Mouse (Mus musculus): ENCODE results near the gene Sipa1l2.

Gene Sipa1l2

GRCm38 (mm10) chr8:125465156-125465821 is 104.3 kb downstream of the Sipa1l2 start:
- WGBS: 50% methylated on average over 6 of the region's 6 CpGs

GRCm38 (mm10) chr8:125462901-125463300 is 106.7 kb downstream of the Sipa1l2 start:
- 73% methylated on average over 7 of the region's 7 CpGs for WGBS

GRCm38 (mm10) chr8:125461504-125461903 is 108.1 kb downstream of the Sipa1l2 start:
- 88% methylated on average over 1 of the region's 1 CpGs for WGBS

DNA sequence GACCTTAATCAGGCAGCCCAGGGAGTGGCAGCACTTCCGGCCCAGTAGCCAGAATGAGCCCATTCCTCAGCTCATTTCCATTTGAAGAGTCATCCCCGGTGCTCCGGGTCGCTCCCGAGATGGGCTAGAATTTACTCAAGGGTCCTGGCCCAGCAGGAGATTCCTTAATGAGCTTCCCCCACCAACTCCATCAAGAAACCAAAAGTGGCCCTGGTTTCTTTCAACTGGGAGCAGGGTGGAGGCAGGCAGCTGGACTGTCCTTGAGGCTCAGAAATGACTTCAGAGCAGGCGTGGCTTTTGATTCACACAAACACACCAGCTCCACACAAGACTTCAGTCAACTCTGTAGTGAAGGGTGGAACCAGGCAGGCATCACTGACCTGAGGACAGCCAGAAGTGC is 109.0 kb downstream of the Sipa1l2 start:
- 73% methylated on average over 6 of the region's 6 CpGs for WGBS

- 74% methylated on average over 6 of the region's 6 CpGs for WGBS
Observed at GRCm38 (mm10) chr8:125449048-125449447, 120.6 kb downstream of the Sipa1l2 start.

GRCm38 (mm10) chr8:125447543-125447942 is 122.1 kb downstream of the Sipa1l2 start:
- 98% methylated on average over 14 of the region's 14 CpGs for WGBS

DNA sequence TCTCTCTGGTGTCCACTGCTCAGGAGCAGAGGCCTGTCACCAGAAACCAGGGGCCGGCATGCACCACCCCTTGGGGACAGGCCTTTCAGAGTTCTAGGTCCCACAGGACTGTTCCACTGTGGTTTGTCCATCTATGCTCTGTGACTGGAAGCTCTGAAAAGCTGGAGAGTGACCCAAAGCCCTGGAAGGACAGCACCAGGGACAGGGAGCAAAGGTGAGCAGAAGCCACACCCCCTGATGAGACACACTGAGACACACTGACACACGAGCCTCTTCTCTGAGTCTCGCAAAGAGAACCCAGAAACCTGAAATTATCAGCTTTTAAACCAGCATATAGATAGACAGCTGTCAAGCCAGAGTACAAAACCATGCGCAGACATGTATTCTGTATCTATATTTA is 123.4 kb downstream of the Sipa1l2 start:
- 90% methylated on average over 4 of the region's 4 CpGs for WGBS

GRCm38 (mm10) chr8:125445225-125445609 is 124.4 kb downstream of the Sipa1l2 start:
- 56% methylated on average over 3 of the region's 3 CpGs for WGBS

GRCm38 (mm10) chr8:125444457-125445224 is 125.0 kb downstream of the Sipa1l2 start:
- WGBS: 92% methylated on average over 16 of the region's 16 CpGs

DNA sequence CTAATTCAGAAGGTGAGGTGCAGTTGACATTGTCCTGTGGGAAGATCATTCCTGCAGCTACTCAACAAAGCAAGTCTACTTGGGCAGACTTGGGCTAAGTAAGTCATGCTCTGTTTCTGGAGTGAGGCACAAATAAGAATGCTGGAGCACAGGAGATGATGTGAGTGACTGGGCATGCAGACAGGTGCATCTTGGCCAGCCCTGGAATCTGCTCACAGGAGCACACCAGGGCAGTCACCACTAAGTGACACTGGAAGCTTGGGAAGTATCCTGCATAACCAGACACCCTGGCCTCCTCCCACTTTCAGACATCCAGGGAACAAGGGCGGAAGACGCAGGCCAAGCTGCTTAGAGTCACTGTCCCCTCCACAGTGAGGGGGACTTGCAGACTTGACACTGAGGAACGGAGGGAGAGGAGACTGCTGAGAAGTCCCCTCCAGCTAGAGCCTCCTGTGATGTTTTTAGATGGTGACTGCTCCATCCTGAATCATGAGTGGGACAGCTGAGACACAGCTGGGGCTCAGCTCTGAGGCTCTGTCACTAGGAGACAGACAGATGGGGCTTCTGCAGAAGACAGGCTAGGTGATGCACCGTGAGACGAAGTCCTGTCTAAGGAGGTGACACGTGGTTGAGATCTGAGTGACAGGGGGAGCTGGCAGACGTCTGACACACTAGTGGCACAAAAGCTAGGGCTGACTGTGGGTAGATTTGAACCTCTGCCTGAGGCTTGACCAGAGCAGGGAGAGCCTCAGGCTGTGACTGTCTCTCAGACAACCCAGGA is 134.1 kb downstream of the Sipa1l2 start:
- 83% methylated on average over 7 of the region's 7 CpGs for WGBS

DNA sequence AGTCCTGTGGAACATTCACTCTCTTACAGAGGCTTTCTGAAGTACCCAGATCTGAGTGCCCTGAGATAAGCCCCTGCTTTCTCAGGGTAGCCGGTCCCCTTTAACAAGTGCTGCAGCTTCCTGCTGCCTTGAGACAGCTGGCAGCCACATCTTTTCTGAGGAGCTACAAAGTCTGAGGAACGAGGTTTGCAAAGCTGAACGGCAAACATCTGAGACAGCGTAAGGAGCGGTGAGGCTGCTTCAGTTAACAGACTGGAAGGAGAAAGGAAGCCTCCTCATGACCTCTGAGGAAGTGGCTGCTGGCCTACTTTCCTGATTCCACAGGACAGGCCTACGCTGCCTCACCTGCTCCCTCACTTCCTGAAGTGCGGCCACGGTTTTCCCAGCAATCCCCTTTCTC is 135.5 kb downstream of the Sipa1l2 start:
- WGBS: 63% methylated on average over 8 of the region's 8 CpGs

DNA sequence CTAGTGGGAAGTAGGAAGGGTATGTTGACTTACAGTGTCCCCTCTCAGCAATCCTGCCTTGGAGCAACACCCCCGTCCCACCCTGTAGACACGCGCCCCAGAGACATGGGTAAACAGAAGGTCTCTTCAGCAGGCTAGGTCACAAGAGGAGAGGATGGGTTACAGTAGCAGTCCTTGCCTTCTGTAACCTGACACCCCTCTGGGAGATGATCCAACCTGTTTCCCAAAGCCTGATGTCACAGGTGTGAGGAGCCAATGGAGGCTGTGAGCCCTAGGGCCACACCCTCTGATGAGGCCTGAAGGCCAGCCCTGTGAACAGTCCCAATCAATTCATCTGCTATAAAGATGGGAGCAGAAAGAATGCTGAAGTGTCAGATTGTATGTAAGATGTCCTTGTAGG is 138.3 kb downstream of the Sipa1l2 start:
- WGBS: 85% methylated on average over 3 of the region's 3 CpGs

- 97% methylated on average over 5 of the region's 5 CpGs for WGBS
Observed at GRCm38 (mm10) chr8:125430796-125431195, 138.8 kb downstream of the Sipa1l2 start.

DNA sequence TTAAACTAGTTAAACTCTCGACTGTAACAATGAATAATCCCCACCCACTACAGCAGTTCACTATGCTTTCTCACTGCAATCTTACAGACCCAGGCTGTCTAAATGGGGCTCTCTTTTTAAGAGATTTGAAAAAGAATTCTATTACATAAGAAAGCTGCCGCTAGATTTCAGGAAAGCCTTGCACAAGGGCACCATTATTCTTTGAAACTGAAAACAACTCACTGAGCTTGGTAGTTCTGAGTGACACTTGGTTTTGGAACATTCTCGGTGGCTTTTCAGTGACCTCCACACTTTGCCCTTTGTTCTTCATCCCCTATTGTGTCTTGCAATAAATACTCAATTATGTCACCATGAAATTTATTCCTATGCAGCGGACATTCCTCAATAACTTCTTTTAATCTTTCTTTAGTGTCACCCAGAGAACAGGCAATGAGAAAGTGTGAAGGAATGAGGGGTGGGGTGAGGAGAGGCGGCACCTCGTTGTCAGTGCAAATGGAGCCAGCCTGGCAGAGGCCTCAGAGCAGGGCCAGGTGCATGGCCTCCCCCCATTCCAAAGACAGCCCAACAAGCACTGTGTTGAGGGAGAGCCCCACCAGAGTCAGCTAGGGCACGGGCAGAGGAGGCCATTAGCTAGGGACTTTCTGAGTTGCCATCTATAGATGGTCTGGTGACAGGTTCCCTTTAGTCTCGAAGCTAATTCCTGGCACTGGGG is 140.5 kb downstream of the Sipa1l2 start:
- WGBS: 47% methylated on average over 8 of the region's 8 CpGs

DNA sequence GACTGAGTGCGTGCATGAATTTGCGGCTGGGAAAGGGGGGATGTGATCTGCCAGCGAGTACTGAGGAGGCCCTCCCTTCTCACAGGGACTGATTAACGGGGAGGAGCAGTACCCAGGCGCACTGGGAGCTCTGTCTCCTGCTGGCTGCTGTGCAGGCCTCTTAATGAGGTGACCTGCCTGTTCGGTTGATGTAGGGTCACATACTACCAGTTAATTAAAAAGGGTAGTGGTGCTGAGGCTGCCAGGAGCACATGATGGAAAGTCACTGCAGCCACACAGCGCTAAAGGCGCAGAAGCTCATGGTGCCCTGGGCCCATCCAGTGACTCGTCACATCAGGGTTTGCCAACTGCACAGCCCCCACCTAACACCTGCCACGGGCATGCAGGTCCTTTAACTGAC is 145.7 kb downstream of the Sipa1l2 start:
- WGBS: 72% methylated on average over 10 of the region's 10 CpGs

DNA sequence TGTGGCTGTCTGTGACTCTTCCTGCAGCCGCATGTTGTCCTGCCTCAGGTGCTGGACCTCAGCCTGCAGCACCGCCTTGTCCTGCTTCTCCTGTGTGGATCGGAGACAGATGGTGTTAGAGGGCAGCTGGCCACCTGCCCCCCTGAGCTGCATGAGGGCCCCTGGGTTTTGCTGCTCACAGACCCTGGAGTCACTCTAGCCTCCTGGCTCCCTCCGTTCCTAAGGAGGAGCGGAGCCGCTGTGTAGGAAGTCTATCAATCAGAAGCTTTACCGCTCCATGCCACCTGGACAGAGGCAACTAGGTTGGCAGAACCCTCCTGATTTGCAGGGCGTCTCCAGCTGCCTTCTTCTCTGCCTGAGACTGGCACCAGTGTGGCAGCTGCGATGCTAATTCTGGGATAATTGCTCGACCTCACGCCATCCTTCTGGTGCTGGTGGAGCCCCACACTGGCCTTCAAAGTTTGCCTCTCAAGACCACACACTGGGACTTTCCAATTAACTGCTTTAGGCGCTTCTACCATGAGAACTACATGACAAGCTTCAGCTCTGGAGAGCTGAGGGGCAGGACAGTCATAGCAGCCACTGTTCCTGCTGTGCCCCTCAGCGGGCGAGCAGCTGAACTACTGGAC is 150.3 kb downstream of the Sipa1l2 start:
- 91% methylated on average over 14 of the region's 14 CpGs for WGBS

DNA sequence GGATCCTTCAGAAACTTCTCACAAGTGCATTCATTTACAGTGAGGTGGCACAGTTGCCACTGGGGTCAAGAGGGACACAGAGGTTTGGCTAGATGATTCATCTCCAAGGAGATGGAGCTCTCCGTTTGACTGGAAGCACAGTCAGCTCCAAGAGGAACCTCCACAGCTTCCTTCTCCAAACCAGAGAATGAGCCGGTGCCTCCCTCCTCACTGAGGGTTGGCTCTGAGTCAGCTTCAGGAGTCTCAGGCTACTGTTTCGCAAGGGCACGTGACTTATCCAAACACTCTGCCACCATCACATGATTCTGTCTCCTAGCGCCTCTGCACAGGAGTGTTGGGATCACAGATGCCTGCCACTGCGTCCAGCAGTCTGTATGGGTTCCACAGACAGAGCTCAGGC is 153.5 kb downstream of the Sipa1l2 start:
- WGBS: 62% methylated on average over 6 of the region's 6 CpGs

DNA sequence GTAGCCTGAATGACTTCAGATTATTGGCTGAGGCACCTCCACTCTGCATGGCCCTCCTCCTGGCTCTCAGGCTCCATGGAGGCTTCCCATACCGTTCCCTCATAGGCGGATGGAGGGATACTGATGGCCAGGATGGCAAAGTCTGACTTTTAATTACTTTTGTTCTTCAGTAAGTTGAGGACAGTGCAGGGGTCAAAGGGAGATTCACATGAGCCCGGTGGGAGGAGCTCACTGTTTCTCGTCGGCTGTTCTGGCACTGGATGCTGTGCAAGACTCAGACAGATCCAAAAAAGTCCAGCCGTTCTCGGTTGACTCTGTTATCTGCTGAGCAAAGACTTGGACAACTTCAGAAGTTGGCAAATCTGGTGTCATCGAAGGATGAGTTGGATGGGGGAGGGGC is 155.0 kb downstream of the Sipa1l2 start:
- WGBS: 72% methylated on average over 8 of the region's 8 CpGs

- WGBS: 75% methylated on average over 13 of the region's 13 CpGs
Observed at GRCm38 (mm10) chr8:125413001-125413909, 156.4 kb downstream of the Sipa1l2 start.

GRCm38 (mm10) chr8:125410646-125411045 is 159.0 kb downstream of the Sipa1l2 start:
- WGBS: 74% methylated on average over 5 of the region's 5 CpGs

Measured in cerebral cortex, adult 2 months (tissue).